Mouse (Mus musculus): Measurements from ENCODE around the gene Eml6. TPM values are rescaled to one million over a fixed set of nuclear protein-coding genes. Genes with fewer than 3 reads are reported as not detected.

Gene Eml6
- total and polyA plus RNA-seq, 3 experiments: under 0.01 to 0.22 TPM; not detected in 1

DNA sequence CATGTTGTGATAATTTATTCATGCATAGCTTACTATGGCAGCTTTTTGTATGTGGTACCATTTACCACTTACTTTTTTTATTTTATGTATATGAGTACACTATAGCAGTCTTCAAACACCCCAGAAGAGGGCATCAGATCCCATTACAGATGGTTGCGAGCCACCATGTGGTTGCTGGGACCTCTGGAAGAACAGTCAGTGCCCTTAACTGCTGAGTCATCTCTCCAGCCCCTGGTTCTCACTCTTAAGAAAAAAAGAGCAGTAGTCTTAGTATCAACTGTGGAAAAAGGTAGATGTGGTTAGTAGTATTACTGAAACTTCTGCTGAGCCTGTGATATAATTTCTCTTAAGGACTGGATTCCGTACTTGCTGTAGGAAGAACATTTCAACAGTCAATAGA is 301.6 kb downstream of the Eml6 start:
- TF ChIP-seq GATA1 (IDR thresholded peaks at IDR 0.05; ENCODE audit: borderline replicate concordance, low read length): no peak
- no peak for TF ChIP-seq GATA2 (IDR thresholded peaks at IDR 0.05; ENCODE audit: borderline replicate concordance, low read depth, low read length)
- TF ChIP-seq TAL1 (conservative IDR thresholded peaks at IDR 0.05; ENCODE audit: low read depth, low read length): no peak
- no peak for TF ChIP-seq CTCF (IDR thresholded peaks at IDR 0.05; ENCODE audit: low read depth, low read length)
- TF ChIP-seq POLR2AphosphoS5 (IDR thresholded peaks at IDR 0.05; ENCODE audit: insufficient replicate concordance, low read depth, low read length): no peak
- Histone ChIP-seq H3K4me3 (ENCODE audit: low read depth, low read length) (no peak overlapping the region), H3K27me3 (ENCODE audit: insufficient read depth, low read length) (no peaks in the 10 kb centered on the region), H3K9me3 (replicated peaks) (no peaks in the 10 kb centered on the region), H3K36me3 (replicated peaks) (no peaks in the 10 kb centered on the region), H3K4me1 (ENCODE audit: insufficient read depth, low read depth, low read length) (peaks cover 3% of the 10 kb centered on the region; the same call in 1 of the 2 replicates)
- ATAC-seq (ENCODE audit: extremely low read depth, insufficient number of reproducible peaks, low FRiP score, poor library complexity, severe bottlenecking): no peak
- DNase-seq (ENCODE audit: low spot score): no peak

DNA sequence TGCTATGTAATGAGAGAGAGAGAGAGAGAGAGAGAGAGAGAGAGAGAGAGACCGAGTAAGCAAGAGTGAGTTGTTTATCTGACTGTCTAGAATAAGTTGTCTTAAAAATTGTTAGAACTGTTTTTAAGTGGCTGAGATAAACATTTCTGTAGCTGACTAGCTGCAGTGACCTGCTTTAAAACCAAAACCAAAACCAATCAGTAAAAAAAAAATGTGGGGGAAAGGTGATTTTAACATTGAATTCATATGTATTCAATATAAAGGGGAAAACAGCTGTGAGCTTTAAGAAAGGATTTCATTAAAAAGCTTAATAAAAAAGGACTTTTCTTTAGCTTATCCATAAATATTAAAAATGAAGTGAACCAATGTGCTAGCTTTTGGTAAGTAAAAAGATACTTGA is 306.2 kb downstream of the Eml6 start:
- DNase-seq (ENCODE audit: low spot score) (no peak), ATAC-seq (ENCODE audit: extremely low read depth, insufficient number of reproducible peaks, low FRiP score, poor library complexity, severe bottlenecking) (no peak)
- Histone ChIP-seq H3K36me3 (replicated peaks) (no peaks in the 10 kb centered on the region), H3K4me1 (ENCODE audit: insufficient read depth, low read depth, low read length) (peaks cover 3% of the 10 kb centered on the region; the same call in 1 of the 2 replicates), H3K27me3 (ENCODE audit: insufficient read depth, low read length) (no peaks in the 10 kb centered on the region), H3K9me3 (replicated peaks) (no peaks in the 10 kb centered on the region), H3K4me3 (ENCODE audit: low read depth, low read length) (no peak overlapping the region)
- TF ChIP-seq POLR2AphosphoS5 (IDR thresholded peaks at IDR 0.05; ENCODE audit: insufficient replicate concordance, low read depth, low read length) (no peak), CTCF (IDR thresholded peaks at IDR 0.05; ENCODE audit: low read depth, low read length) (no peak), TAL1 (conservative IDR thresholded peaks at IDR 0.05; ENCODE audit: low read depth, low read length) (no peak), GATA1 (IDR thresholded peaks at IDR 0.05; ENCODE audit: borderline replicate concordance, low read length) (no peak), GATA2 (IDR thresholded peaks at IDR 0.05; ENCODE audit: borderline replicate concordance, low read depth, low read length) (no peak)

DNA sequence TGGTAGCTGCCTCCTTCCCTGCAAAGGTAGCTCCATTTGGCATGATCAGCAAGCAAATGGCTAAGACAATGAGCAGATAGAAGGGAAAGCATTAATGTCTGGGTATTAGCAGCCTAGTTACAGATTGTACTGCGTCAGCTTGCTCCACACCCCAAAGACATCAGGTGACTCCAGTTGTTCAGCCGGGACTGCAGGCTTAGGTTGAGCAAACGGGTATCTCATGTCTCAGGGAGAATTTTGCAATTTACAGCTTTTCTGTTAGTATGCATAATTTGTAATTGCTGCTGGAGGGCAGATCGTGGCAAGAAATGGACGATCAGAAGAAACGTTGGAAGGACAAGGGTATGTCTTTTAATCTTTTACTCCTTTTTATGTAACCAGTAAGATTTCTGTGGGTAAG is 307.3 kb downstream of the Eml6 start:
- DNase-seq (ENCODE audit: low spot score): no peak
- Histone ChIP-seq H3K4me1 (ENCODE audit: insufficient read depth, low read depth, low read length) (no peaks in the 10 kb centered on the region; the same call in 1 of the 2 replicates), H3K36me3 (replicated peaks) (no peaks in the 10 kb centered on the region), H3K4me3 (ENCODE audit: low read depth, low read length) (no peak overlapping the region), H3K9me3 (replicated peaks) (no peaks in the 10 kb centered on the region), H3K27me3 (ENCODE audit: insufficient read depth, low read length) (no peaks in the 10 kb centered on the region)
- no peak for TF ChIP-seq GATA1 (IDR thresholded peaks at IDR 0.05; ENCODE audit: borderline replicate concordance, low read length)
- TF ChIP-seq TAL1 (conservative IDR thresholded peaks at IDR 0.05; ENCODE audit: low read depth, low read length): no peak
- TF ChIP-seq CTCF (IDR thresholded peaks at IDR 0.05; ENCODE audit: low read depth, low read length): no peak
- no peak for TF ChIP-seq POLR2AphosphoS5 (IDR thresholded peaks at IDR 0.05; ENCODE audit: insufficient replicate concordance, low read depth, low read length)
- TF ChIP-seq GATA2 (IDR thresholded peaks at IDR 0.05; ENCODE audit: borderline replicate concordance, low read depth, low read length): no peak
- ATAC-seq (ENCODE audit: extremely low read depth, insufficient number of reproducible peaks, low FRiP score, poor library complexity, severe bottlenecking): no peak

DNA sequence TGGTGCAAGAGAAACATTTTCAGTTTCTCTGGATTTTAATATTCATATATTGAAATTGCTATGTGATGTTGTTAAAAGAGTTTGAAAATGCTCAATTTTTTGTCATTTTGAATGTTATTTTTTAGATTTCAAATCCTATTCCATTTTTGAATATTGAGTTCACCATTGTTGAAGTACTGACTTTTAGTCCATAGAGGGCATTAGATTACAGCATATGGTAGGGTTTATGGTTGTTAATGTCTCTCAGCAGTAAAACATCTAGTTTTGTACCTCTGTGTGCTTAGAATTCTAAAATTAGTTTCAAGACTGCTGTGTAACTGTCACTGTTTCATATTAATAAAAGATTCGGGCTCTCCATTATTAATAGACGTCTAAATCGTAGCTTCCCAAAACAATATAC is 310.3 kb downstream of the Eml6 start:
- no peak overlapping the region for H3K4me3 ChIP-seq (ENCODE audit: low read depth, low read length)
- DNase-seq (ENCODE audit: low spot score) (no peak), ATAC-seq (ENCODE audit: extremely low read depth, insufficient number of reproducible peaks, low FRiP score, poor library complexity, severe bottlenecking) (no peak)
- no peaks in the 10 kb centered on the region for H3K27me3 ChIP-seq (ENCODE audit: insufficient read depth, low read length)
- H3K9me3 ChIP-seq (replicated peaks): no peaks in the 10 kb centered on the region
- peaks cover 2% of the 10 kb centered on the region; the same call in 1 of the 2 replicates for H3K4me1 ChIP-seq (ENCODE audit: insufficient read depth, low read depth, low read length)
- peaks cover 9% of the 10 kb centered on the region for H3K36me3 ChIP-seq (replicated peaks)
- TF ChIP-seq POLR2AphosphoS5 (IDR thresholded peaks at IDR 0.05; ENCODE audit: insufficient replicate concordance, low read depth, low read length): no peak
- no peak for TF ChIP-seq GATA1 (IDR thresholded peaks at IDR 0.05; ENCODE audit: borderline replicate concordance, low read length)
- TF ChIP-seq CTCF (IDR thresholded peaks at IDR 0.05; ENCODE audit: low read depth, low read length): no peak
- TF ChIP-seq GATA2 (IDR thresholded peaks at IDR 0.05; ENCODE audit: borderline replicate concordance, low read depth, low read length): no peak
- no peak for TF ChIP-seq TAL1 (conservative IDR thresholded peaks at IDR 0.05; ENCODE audit: low read depth, low read length)

DNA sequence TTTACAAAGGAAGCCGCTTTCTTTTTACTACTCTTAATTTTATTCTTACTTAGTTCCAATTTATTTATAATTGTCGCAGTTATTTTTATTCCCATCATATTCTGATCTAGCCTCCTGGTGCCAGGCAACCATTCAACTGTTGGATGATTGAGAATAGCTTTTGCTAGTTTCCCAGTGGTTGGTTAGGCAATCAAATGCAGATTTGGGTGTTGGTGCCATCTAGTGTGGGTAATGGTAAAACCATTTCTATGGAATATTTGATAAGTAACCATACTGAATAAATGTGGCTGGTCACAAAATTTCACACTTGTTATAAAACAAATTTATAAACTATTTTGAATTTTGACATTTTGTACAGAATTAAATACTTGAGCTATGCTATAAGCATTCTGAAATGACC is 311.0 kb downstream of the Eml6 start:
- Histone ChIP-seq H3K27me3 (ENCODE audit: insufficient read depth, low read length) (no peaks in the 10 kb centered on the region), H3K36me3 (replicated peaks) (peaks cover 9% of the 10 kb centered on the region), H3K4me3 (ENCODE audit: low read depth, low read length) (no peak overlapping the region), H3K9me3 (replicated peaks) (no peaks in the 10 kb centered on the region), H3K4me1 (ENCODE audit: insufficient read depth, low read depth, low read length) (peaks cover 2% of the 10 kb centered on the region; the same call in 1 of the 2 replicates)
- ATAC-seq (ENCODE audit: extremely low read depth, insufficient number of reproducible peaks, low FRiP score, poor library complexity, severe bottlenecking) (no peak), DNase-seq (ENCODE audit: low spot score) (no peak)
- TF ChIP-seq CTCF (IDR thresholded peaks at IDR 0.05; ENCODE audit: low read depth, low read length) (no peak), TAL1 (conservative IDR thresholded peaks at IDR 0.05; ENCODE audit: low read depth, low read length) (no peak), GATA2 (IDR thresholded peaks at IDR 0.05; ENCODE audit: borderline replicate concordance, low read depth, low read length) (no peak), GATA1 (IDR thresholded peaks at IDR 0.05; ENCODE audit: borderline replicate concordance, low read length) (no peak), POLR2AphosphoS5 (IDR thresholded peaks at IDR 0.05; ENCODE audit: insufficient replicate concordance, low read depth, low read length) (no peak)

DNA sequence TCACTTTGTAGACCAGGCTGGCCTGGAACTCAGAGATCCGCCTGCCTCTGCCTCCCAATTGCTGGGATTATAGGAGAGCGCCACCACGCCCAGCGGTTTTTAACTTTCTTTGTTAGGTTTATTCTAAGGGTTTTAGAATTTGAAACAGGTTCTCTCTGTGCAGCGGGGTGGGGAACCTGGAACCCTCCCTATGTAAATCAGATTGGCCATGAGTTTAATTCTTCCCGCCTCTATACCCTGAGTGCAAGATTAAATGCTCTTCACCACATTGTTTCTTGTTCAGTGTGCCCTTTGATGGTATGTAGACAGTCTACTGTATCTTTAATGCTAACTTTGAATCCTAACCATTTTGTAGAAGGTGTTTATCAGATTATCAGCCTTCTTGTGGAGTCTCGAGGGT is 311.7 kb downstream of the Eml6 start:
- TF ChIP-seq POLR2AphosphoS5 (IDR thresholded peaks at IDR 0.05; ENCODE audit: insufficient replicate concordance, low read depth, low read length) (no peak), GATA1 (IDR thresholded peaks at IDR 0.05; ENCODE audit: borderline replicate concordance, low read length) (no peak), TAL1 (conservative IDR thresholded peaks at IDR 0.05; ENCODE audit: low read depth, low read length) (no peak), GATA2 (IDR thresholded peaks at IDR 0.05; ENCODE audit: borderline replicate concordance, low read depth, low read length) (no peak), CTCF (IDR thresholded peaks at IDR 0.05; ENCODE audit: low read depth, low read length) (no peak)
- no peaks in the 10 kb centered on the region for H3K9me3 ChIP-seq (replicated peaks)
- no peak overlapping the region for H3K4me3 ChIP-seq (ENCODE audit: low read depth, low read length)
- peaks cover 9% of the 10 kb centered on the region for H3K36me3 ChIP-seq (replicated peaks)
- H3K27me3 ChIP-seq (ENCODE audit: insufficient read depth, low read length): no peaks in the 10 kb centered on the region
- peaks cover 2% of the 10 kb centered on the region; the same call in 1 of the 2 replicates for H3K4me1 ChIP-seq (ENCODE audit: insufficient read depth, low read depth, low read length)
- ATAC-seq (ENCODE audit: extremely low read depth, insufficient number of reproducible peaks, low FRiP score, poor library complexity, severe bottlenecking) (no peak), DNase-seq (ENCODE audit: low spot score) (no peak)

Measured in G1E (cell line).